Mouse (Mus musculus): ENCODE data around the gene Gm28036. TPM values are rescaled to one million over a fixed set of nuclear protein-coding genes. Genes with fewer than 3 reads are reported as not detected.

Gene Gm28036
- total RNA-seq, 4 experiments from 2014 or later, result 18.9 to 32.6 (median 24.2) TPM

- no peak for DNase-seq
Measured at GRCm38 (mm10) chr2:156080391-156080790, 46.5 kb downstream of the Gm28036 start.

- no peak for DNase-seq
Measured at GRCm38 (mm10) chr2:156079674-156080073, 47.2 kb downstream of the Gm28036 start.

GRCm38 (mm10) chr2:156079183-156079560, 47.7 kb downstream of the Gm28036 start:
- DNase-seq, result peak; percentile 60

GRCm38 (mm10) chr2:156078421-156079182, 48.3 kb downstream of the Gm28036 start:
- no peak for DNase-seq

- no peak for DNase-seq
Measured at GRCm38 (mm10) chr2:156077461-156077860, 49.4 kb downstream of the Gm28036 start.

- DNase-seq, result no peak
Measured at GRCm38 (mm10) chr2:156073725-156074124, 53.2 kb downstream of the Gm28036 start.

- DNase-seq, result no peak
Measured at GRCm38 (mm10) chr2:156071236-156071635, 55.7 kb downstream of the Gm28036 start.

- no peak for DNase-seq
Measured at GRCm38 (mm10) chr2:156067916-156068315, 59.0 kb downstream of the Gm28036 start.

GRCm38 (mm10) chr2:156066126-156066525, 60.8 kb downstream of the Gm28036 start:
- DNase-seq, result no peak

GRCm38 (mm10) chr2:156065099-156066041, 61.5 kb downstream of the Gm28036 start, which contains the start of gene Spag4:
Gene Spag4 (plus strand): TSS chr2:156065175.
- DNase-seq, result peak; percentile 63

- no peak for DNase-seq
Measured at GRCm38 (mm10) chr2:156052816-156053215, 74.1 kb downstream of the Gm28036 start, which contains the start of gene Fer1l4. Gene Fer1l4 (minus strand): TSS chr2:156052947.

- no peak for DNase-seq
Measured at GRCm38 (mm10) chr2:156047929-156048328, 79.0 kb downstream of the Gm28036 start.

GRCm38 (mm10) chr2:156042903-156043302, 84.0 kb downstream of the Gm28036 start:
- no peak for DNase-seq

- DNase-seq, result no peak
Measured at GRCm38 (mm10) chr2:156039390-156039789, 87.5 kb downstream of the Gm28036 start.

- DNase-seq, result no peak
Measured at GRCm38 (mm10) chr2:156025482-156025881, 101.4 kb downstream of the Gm28036 start.

Other genes with a start within 250 kb of the Gm28036 start
- gene Uqcc1, start 196.8 kb downstream of the Gm28036 start, total RNA-seq (2022), result 100 to 1,000 TPM; 123 to 147 (median 135) TPM
- gene Gm15557, start 186.4 kb downstream of the Gm28036 start, total RNA-seq (2022), result not detected
- gene Gdf5, start 181.7 kb downstream of the Gm28036 start, total RNA-seq (2022), result under 1 TPM; 0.18 to 0.77 (median 0.48) TPM
- 10 to 100 TPM; 12.6 to 27.5 (median 19.7) TPM for gene Cep250, start 170.6 kb downstream of the Gm28036 start, total RNA-seq (2022)
- 1 to 10 TPM; 1.3 to 6.1 (median 3.5) TPM for gene 6430550D23Rik, start 119.1 kb downstream of the Gm28036 start, total RNA-seq (2022)
- gene Ergic3, start 119.0 kb downstream of the Gm28036 start, total RNA-seq (2022), result 100 to 1,000 TPM; 207 to 250 (median 232) TPM
- gene Fer1l4, start 74.1 kb downstream of the Gm28036 start, total RNA-seq (2022), result not detected
- 1 to 10 TPM; 2.2 to 7.1 (median 4.4) TPM for gene Spag4, start 61.9 kb downstream of the Gm28036 start, total RNA-seq (2022)
- gene Cpne1, start 15.1 kb downstream of the Gm28036 start, total RNA-seq (2022), result 10 to 100 TPM; 45.5 to 63.4 (median 53.0) TPM
- 10 to 100 TPM; 18.9 to 39.2 (median 28.6) TPM for gene Rbm12, start 15.1 kb downstream of the Gm28036 start, total RNA-seq (2022)
- 100 to 1,000 TPM; 238 to 388 (median 304) TPM for gene Romo1, start 16.9 kb upstream of the Gm28036 start, total RNA-seq (2022)
- 100 to 1,000 TPM in 2 of 4 experiments, 10 to 100 TPM in 2; 93.4 to 102 (median 100) TPM for gene Nfs1, start 17.1 kb upstream of the Gm28036 start, total RNA-seq (2022)
- gene Rbm39, start 53.1 kb upstream of the Gm28036 start, total RNA-seq (2022), result 100 to 1,000 TPM; 313 to 619 (median 423) TPM
- gene Phf20, start 69.4 kb upstream of the Gm28036 start, total RNA-seq (2022), result 10 to 100 TPM; 44.2 to 79.9 (median 57.6) TPM
- gene Cnbd2, start 185.2 kb upstream of the Gm28036 start, total RNA-seq (2022), result 1 to 10 TPM; 2.4 to 5.1 (median 3.2) TPM
- 100 to 1,000 TPM in 3 of 4 experiments, 10 to 100 TPM in 1; 98.3 to 137 (median 105) TPM for gene Scand1, start 185.6 kb upstream of the Gm28036 start, total RNA-seq (2022)